Mouse (Mus musculus): ENCODE results near the gene Dhrs7.

GRCm38 (mm10) chr12:72670921-72671320 lies 6.2 kb upstream of the Dhrs7 start:
- TF ChIP-seq POLR2A (IDR thresholded peaks at IDR 0.05; ENCODE audit: insufficient read length, low read depth) (no peak), USF1 (IDR thresholded peaks at IDR 0.05; ENCODE audit: low read depth) (no peak), POLR2AphosphoS2 (IDR thresholded peaks at IDR 0.05; ENCODE audit: insufficient read length, low read depth) (no peak), REST (IDR thresholded peaks at IDR 0.05; ENCODE audit: insufficient read depth, insufficient read length) (no peak)

All from myocyte (in vitro differentiated cells).